Mouse (Mus musculus) yolk sac, embryonic 10.5 days (tissue): ENCODE data around the gene Acap2.

ENCODE experiments used
- DNase-seq: peaks from one replicate; pipeline ENCODE4 v3.0.0-alpha.2; 2017; ENCODE audit warnings: low spot score

The Acap2 gene

DNA sequence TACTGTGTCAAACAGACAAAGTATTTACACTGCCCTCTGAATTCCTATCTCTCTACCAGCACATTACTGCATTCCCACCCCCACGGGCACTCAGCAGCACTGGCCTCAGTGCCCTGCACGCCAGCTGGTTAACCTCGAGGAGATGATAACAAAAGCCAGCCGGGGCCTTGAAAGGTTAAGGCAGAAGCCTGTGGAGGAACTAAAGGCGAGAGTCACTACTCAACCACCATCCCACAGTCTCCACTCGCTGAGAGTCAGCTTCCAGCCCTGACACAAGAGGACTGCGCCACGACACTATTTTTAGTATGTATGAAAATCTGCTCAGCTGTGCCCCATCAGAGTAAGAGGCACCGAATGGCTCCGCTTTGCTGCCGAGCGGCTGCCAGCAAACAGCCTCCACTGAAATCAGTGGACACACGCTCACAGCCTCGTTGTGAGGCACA lies 154.8 kb downstream of the Acap2 start:
- no peak for DNase-seq

DNA sequence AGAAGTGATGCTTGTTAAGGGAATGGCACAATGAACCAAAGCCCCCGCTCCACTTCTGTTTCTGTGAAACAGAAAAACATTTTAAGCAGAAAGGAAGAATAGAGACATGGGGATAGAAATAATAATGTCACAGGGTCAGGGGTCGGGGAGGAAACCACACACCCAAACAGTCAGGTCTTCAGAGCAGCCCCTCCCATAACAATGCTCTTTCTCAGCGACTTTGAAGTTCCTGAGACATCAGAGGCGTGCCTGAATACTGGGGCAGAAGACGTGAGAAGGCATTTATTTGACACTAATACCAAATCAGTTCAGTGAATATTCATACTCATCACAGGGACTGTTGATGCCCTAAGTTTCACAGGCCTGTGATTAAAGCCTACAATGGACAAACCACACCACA lies 155.8 kb downstream of the Acap2 start:
- no peak for DNase-seq

DNA sequence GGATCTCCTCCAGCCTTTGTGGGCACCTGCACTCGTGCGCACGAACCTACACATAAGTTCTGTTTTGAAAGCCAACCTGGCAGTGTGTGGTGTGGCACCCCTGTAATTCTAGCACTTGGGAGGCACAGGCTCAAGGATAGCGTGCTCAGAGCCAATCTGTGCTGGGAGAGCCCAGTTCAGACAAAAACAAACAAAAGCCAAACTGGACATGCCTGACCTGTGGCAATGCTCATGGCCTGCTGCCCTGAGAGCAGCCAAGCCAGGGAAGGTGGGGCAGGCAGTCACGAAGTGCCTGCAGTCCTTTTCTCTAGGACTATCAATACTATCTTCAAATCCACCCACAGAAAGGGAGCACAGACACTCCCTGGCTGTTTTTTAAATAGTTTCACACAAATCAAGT lies 157.9 kb downstream of the Acap2 start:
- no peak for DNase-seq
